Mouse (Mus musculus) natural killer cell, adult 2 months (primary cell): ENCODE measurements around the gene Spryd4.
"Not testable (repeated sequence)": the region's sequence is repeated elsewhere in the genome, so short reads cannot be mapped to it uniquely, and the experiment has no call there.

Experiments
- DNase-seq, 2 experiments: peaks; one replicate each; pipeline ENCODE4 v3.0.0; 2022; ENCODE audit warnings: low spot score in 2 of 2

Gene Spryd4

DNA sequence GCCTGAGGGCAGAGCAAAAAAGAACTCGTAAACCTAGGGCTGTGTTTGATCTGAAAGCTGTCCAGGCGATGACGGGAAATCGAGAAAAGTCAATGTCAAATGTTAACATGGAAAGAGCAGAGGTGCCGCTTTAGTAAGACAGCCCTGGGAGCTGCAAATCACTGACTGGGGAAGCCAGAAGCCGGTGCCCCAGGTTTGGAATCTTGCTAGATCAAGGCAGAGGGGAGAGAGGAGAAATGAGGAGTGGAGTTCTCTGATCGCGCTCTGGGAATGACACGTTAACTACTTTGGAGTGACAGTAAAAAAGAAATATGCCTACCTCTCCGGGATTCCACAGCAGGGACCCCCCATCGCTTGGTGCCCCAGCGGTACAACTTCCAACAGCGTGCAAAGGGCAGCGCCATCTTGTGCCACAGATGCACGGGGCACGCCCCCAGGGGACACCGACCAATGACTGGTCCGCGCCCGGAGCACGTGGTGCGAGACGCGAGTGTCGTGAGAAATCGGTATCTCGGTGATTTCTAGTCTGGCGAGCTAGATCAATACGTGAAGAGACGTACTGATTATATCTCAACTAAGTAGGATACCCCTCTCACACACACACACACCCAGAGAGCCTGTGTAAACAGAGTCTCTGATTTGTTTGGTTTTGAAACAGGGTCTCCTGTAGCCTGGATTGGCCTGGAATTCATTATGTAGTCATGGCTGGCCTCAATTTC lies at the start of gene Spryd4:
Spryd4 (minus strand) TSS at position 418 of the 719 bp plus-strand sequence.
- DNase-seq: peak; percentile 83 to 88

DNA sequence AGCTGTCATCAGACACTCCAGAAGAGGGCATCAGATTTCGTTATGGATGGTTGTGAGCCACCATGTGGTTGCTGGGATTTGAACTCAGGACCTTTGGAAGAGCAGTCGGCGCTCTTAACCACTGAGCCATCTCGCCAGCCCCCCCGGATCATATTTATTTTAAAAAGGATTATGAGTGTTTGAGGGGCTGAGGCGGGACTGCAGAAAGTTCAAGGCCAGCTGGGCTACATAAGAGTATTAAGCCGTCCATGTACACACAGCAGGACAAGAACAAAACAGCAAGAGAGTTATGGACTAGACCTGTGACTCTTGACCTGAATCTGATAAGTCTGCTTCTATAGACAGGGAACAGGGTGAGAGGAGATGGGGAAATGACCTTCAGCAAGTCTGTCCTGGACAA lies 48.8 kb upstream of the Spryd4 start:
- not testable (repeated sequence) for DNase-seq

DNA sequence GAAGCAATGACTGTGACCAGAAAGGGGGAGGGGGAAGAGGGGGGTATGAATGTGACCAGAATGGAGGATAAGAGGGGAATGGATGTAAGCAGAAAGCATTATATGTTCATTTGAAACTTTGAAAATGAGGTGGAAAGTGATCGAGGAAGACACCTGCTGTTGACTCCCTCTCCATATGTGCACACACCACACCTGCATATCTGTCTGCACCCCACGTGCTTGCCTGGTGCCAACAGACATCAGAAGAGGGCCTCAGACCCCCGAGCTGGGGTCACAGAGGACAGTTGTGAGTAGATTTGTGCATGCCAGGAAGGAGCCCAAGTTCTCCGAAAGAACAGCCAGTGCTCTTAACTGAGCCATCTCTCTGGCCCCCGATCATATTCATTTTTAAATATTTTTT lies 48.3 kb upstream of the Spryd4 start:
- no peak for DNase-seq

DNA sequence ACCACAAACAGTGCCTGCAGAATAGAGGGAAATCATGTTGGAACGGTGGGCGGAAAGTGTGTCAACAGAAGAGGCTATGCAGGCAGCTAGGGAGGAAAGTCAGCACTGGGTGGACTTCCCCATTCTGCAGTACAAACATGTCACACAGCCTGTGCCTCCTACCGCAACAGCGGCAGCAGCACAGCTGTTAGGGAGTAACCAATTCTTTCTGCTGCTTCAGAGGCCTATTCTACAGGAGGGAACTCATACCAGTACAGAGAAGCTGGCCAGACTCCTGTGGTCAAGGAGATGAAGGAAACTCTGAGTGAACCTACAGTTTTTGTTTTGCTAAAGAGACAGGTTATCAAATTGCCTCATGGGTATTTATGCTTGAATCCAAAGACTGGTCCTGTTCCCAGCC lies 47.3 kb upstream of the Spryd4 start:
- DNase-seq: peak in 1 of 2 experiments; percentile 24

DNA sequence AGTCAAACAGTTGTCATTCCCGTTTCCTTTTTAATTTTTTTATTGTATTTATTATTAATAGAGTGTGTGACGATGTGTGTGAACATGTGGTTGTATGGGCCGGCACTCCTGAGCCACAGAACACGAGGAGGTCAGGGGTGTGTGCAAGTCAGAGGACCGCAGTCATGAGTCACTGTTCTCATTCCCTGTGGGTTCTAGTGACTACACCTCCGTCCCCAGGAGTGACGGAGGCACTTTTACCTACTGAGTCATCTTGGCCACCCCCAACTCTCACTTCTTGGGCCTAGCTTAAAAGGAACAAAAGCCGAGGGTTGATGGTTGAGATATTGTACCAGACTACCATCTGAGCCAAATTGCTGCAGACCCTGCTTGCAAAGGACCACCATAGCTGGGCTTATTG lies 44.7 kb upstream of the Spryd4 start:
- no peak for DNase-seq

DNA sequence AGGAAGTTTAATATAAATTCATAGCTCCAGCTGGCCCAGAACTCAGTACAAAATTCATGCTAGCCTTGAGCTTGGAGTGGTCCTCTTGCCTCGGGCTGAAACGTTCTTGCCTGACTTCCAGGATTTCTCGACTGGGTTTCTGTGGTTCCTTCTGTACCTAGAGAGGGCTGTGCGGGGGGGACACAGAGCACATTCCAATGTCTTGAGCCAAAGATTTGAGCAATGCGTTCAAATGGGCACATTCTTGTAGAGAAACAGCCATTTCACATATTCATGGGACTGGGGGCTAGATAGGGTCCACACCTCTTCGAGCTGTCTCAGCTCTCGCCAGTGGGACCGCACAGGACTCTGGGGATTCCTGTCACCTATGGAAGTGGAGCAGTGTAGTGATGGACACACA lies 44.3 kb upstream of the Spryd4 start:
- DNase-seq: no peak

DNA sequence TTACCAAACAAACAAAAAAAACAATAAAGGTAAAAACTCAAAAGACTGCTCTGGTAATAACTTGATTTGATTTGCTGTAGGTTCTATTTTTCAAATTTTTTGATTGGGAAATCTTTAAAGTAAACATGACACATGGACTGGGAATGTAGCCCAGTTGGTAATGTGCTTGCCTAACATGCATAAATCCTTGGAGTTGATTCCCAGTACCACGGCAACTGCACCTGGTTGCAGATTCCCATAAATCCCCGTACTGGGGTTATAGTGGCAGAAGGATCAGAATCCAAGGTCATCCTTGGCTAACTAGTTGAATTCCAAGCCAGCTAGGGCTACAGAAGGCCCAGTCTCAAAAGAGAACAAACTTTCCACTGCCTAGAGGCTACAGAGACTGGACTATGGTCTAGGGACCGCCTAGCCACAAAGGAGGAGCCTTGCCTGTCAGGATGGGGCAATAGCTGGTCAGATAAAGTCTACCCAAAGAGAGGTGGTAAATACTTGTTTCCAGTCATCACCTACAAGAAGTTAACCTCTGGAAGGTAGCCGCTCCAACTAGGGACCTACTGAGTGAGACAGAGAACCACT lies 42.2 kb upstream of the Spryd4 start, which contains the start of gene Apon:
Apon (plus strand) TSS at position 420 of the 579 bp plus-strand sequence.
- no peak for DNase-seq

DNA sequence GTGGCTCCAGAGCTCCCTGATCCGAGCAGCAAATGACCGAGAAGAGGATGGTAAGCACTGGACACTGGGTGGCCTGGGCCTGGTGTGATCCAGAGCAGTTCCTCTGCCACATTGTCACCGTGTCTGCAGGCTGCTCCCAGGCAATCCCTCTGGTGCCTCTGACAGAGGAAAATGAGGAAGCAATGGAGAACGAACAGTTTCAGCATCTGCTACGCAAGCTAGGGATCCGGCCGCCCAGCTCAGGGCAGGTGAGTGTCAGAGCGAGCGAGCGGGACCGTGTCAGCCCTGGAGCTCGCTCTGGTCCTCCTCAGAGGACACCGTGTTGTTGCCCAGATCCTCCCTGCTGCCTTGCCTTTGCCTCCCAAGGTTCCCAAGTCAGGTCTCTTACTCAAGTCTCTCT lies 39.0 kb upstream of the Spryd4 start:
- DNase-seq: no peak

DNA sequence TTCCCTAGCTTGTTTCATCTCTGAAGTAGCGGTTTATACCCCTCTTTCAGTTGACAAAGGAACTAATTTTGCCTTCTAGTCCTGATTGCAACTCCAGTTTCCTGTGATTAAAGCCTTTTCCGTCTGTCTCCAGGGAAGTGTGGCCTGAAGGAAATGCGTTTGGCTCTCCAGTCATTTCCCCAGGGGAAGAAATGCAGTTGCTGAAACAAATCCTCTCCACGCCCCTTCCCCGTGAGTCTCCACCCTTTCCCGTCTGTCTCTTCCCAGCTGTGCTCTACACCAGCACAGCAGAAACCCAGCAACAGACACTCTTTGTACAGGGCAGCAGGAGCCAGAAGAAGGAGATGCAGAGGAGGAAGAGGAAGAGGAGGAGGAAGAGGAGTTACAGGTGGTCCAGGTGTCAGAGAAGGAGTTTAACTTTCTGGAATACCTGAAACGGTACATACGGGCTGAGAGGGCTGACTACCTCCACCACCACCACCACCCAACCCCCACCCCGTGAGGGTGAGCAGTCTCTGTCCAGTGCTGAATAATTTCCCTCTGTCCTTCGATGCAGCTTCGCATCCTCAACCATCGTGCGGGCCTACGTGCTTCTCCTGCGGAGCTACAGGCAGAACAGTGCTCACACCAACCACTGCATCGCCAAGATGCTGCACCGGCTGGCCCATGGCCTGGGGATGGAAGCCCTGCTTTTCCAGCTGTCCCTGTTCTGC lies 35.6 kb upstream of the Spryd4 start:
- no peak for DNase-seq

DNA sequence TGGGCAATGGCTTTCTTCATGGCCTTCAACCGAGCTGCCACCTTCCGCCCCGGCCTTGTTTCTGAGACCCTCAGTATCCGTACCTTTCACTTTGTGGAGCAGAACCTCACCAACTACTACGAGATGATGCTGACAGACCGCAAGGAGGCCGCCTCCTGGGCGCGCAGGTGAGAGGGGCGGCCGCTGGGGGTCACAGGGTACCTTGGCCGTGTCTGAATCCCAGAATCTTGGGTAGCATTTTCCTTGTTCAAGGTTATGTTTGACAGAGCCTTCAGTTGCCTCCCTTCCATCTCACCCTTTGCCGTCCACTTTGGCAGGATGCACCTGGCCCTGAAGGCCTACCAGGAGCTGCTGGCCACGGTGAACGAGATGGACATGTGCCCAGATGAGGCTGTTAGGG lies 32.5 kb upstream of the Spryd4 start:
- DNase-seq: no peak

DNA sequence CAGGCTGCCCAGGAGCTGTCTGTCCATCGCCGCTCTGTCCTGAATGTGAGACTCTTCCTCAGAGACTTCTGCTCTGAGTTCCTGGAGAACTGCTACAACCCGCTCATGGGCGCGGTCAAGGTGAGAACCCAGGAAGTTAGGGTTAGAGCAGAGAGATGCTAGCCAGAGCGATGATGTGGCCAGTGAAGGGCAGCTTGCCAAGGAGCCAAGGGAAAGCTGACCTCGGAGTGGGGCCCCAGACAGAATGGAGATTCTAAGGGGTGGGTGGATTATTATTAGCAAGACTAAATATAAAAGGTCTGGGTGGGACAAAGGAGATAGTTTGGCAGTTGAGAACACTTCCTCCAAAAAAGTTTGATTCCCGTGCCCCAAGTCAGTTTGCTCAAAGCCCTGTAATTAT lies 31.6 kb upstream of the Spryd4 start:
- no peak for DNase-seq

DNA sequence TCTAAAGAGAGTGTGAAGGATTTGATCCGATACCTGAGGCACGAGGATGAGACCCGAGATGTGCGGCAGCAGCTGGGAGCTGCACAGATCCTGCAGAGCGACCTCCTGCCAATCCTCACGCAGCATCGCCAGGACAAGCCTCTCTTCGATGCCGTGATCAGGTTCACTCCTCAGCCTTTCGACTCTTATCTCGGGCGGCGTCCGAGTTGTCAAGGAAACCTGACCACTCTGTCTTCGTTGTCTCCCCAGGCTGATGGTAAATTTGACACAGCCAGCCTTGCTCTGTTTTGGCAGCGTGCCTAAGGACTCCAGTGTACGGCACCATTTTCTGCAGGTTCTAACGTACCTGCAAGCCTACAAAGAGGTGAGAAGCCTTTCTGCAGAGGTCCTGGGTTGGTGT lies 28.5 kb upstream of the Spryd4 start:
- no peak for DNase-seq

DNA sequence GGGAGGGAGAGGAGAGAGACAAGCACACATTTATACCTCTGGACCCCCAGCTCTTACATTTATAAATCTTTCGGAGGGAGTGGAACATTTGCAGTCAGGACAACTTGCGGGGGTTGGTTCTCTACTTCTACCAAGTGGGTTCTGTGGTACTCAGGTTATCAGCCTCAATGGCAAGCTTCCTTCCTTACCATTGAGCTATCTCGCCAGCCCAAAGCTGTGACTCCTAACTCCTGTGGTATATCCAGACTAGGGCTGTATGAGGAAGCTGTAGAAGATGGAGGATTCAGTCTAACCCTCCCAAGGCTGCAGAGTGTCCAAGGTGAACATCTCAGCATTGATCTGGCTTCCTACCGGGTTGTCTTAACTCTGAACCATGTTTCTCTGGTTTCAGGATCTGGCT lies 27.5 kb upstream of the Spryd4 start:
- no peak for DNase-seq

DNA sequence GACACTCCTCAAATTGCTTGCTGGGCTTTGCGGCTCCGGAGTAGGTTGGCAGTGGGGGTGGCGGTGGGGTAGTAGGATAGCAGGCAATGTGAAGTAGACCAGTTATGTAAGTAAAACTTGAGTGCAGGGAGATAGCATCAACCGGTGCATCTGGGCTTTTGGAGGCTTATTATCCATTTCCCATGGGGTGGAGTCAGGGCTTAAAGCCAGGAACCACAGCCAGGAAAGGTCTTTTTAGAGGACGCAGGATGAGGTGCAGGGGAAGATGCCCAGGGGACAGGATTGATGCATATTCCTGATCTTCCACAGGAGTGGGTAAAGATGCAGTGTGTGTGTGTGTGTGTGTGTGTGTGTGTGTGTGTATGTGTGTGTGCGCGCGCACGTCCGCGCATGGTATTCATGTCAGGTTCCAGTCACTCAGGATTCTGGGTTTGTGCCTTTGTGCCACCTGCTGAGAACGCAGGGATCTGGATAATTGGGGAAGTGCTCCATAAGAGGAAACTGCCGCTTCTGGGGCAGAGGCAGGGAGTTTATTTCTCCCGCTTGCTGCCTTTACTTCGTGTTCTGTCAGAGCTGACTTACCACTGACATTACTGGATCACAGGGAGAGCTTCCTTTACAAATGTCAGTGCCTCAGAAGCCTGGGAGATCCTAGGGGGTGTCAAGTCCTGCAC lies 26.3 kb upstream of the Spryd4 start:
- DNase-seq: no peak

DNA sequence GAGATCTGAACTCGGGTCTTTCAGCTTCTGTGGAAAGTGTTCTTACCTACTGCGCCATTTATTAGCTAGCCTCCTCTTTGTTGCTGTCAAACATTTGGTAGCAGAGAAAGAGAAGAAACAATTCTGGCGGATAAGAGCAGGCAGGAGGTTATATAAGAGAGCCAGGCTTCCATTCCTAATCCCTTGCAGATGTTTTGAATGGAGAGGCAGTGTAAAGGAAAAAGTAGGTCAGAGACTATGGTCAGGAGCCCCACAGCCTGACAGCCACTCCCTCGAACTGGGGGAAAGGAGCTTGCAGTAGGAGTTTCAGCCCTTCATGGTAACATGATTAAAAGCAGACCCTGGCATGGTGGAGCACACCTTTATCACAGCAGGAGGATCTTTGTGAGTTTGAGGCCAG lies 24.7 kb upstream of the Spryd4 start:
- DNase-seq: no peak

DNA sequence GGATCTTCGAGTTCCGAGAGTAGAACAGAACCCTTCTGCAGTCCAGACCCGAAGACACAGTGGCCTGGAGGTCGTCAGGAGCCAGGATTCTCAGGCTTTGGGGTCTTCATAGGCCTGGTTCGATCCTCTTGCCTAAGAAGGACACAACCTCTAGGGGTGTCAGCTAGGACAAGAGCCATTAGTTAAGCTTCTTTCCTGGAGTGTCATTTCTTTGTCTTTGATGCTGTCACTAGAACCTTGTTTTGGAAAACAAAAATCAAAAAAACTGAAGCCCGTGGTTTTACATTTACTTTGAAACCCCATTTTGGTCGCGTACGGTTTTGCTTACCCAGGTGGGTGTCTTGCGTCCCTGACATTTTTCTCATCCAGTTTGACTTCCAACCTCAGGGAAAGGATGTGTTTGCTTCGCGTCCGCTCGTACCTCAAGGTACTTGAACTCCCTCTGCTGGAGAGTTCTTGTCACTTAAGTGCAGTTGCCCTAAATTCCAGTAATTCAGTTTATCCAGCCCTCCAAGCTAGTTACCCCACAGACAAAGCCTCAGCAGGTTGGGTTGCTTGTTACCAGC lies 20.9 kb upstream of the Spryd4 start:
- peak; percentile 64 to 65 for DNase-seq

DNA sequence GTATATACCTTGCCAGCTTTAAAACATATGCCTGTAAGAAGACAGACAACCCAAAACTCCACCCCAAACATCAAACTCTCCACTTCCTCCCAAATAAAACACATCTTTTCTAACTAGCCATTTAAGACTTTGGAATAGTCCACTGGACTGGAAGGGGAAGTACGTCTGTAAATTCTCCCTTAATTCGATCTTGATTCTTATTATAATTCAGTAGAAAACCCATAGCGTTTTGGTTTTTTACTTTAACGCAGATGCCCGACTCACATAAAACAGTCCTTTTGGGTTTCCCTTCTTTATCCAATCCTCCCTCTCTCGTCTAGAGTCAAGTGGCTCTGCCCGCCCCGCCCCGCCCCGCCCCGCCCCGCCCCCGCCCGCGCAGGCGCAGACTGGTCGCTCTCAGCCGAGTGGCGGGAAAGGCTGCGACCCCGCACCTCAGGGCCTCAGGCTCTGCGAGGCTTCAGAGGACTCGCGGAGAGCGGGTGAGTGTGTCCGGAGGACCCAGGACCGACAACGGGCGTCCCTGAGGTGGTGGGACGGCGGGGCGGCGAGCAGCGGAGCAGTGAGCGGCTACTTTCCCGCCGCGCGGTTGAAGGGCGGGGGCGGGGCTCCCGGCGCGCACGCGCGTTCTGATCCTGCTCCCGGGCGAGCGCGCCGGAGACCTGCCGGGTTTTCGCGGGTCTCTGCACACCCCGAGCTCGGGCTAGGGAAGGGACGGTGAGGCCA lies 20.3 kb upstream of the Spryd4 start, which contains the start of gene Timeless:
Timeless (plus strand) TSS at position 369 of the 723 bp plus-strand sequence.
- DNase-seq: peak; percentile 86 to 89

DNA sequence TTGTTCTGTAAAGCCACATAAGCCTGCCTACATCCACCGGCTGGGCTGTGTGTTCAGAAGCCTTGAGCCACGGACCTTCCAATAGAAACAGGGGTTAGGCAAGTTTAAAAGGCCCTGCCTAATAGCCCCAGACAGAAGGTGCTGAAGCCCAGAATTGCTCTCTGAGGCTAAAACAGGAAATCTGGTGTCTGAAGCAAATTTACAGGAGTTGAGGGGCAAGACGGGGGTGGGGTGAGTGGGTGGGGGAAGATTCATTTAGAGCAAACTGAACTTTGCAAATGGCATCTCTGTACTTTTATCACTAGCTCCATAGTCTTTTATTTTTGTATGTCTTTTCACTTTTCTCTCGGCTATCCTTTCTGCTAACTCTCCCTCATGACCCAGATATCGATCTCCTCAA lies 19.5 kb upstream of the Spryd4 start:
- DNase-seq: no peak

DNA sequence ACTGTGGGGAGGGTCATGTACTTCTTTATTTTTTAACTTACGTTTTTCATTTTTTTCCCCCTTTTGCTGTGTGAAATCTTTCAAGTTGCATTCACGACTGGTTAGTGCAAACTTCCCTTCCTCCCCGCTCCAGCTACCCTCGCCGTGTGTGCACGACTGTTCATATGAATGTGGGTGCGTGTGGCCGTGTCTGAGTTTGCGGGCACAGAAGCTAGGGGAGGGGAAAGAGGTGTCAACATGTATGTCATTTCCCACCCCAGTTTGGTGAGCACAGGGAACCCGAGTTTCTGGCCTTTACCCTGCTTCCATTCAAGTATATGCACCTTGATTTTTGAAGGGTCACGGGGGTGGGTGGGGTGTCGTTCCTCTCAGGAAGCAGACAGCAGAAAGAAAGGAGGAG lies 19.0 kb upstream of the Spryd4 start:
- DNase-seq: no peak

DNA sequence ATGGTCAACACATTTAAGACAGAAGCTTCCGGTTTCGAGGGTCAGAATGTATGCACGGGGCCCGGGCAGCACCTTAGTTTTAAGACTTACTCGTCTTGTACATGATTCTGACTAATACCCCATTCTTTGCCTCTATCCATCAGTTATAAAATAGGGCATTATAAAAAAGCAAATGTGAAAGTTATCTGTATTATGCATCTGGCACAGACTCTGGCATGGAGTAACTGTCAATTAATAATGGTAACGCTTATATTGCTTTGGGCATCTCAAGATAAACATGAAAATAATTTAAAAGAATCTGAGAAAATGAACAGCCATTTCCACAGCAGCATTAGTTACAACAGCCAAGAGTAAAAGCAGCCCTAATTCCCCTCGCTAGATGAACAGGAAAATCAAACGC lies 16.4 kb upstream of the Spryd4 start:
- no peak for DNase-seq

DNA sequence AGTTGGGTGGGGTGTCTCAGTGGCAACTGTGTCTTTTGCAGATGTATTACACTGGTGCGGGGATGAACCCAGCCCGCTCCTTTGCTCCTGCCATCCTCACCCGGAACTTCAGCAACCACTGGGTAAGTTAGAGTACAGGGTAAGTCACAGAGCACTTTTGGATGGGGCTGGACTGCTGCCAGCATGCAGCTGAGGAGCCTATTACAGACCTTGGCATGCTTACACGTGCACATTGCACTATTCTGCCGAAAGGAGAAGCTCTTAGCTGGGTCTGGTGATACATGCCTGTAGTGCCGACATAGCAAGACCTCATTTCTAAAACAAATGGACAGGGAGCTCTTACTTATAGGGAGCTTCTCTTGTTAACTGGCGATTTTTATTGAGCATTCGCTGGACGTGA lies 16.0 kb upstream of the Spryd4 start:
- DNase-seq: no peak
